Mouse (Mus musculus) C2C12 (cell line): ENCODE measurements around the gene Rraga. TPM values are rescaled to one million over a fixed set of nuclear protein-coding genes. Genes with fewer than 3 reads are reported as not detected.

Experiments used
- H3K27me3 ChIP-seq: one replicate; pipeline ENCODE4 v1.6.1; 2011; ENCODE audit not compliant: control insufficient read depth, insufficient read depth, insufficient read length
- H3K36me3 ChIP-seq: one replicate; pipeline ENCODE4 v1.6.1; 2011; ENCODE audit not compliant: control insufficient read depth, insufficient read depth
- H3K4me3 ChIP-seq: one replicate; pipeline ENCODE4 v1.5.1; 2011; ENCODE audit warnings: mild to moderate bottlenecking, control low read depth; ENCODE audit not compliant: poor library complexity, insufficient read depth, severe bottlenecking
- H3K79me2 ChIP-seq: one replicate; pipeline ENCODE4 v1.6.1; 2011; ENCODE audit not compliant: control insufficient read depth, insufficient read depth
- H3K79me3 ChIP-seq: one replicate; pipeline ENCODE4 v1.6.1; 2011; ENCODE audit warnings: low read depth, control low read depth
- H3ac ChIP-seq: one replicate; pipeline ENCODE3; 2011; ENCODE audit warnings: low read depth; ENCODE audit not compliant: control insufficient read depth, insufficient read length
- CEBPB ChIP-seq: IDR thresholded peaks from one replicate; pipeline ENCODE4 v1.6.1; 2011; ENCODE audit warnings: low read depth, mild to moderate bottlenecking, control low read depth, moderate library complexity
- CTCF ChIP-seq: IDR thresholded peaks from one replicate; pipeline ENCODE4 v1.5.1; 2011; ENCODE audit not compliant: control insufficient read depth, insufficient read depth, insufficient read length
- FOSL1 ChIP-seq: IDR thresholded peaks from one replicate; pipeline ENCODE4 v1.8.0; 2011; ENCODE audit warnings: mild to moderate bottlenecking, low read length; ENCODE audit not compliant: poor library complexity, insufficient read depth, severe bottlenecking
- MAX ChIP-seq: IDR thresholded peaks from one replicate; pipeline ENCODE4 v1.6.1; 2011; ENCODE audit warnings: mild to moderate bottlenecking, control low read depth
- MYOD1 ChIP-seq: IDR thresholded peaks from one replicate; pipeline ENCODE4 v1.6.1; 2011; ENCODE audit warnings: low read depth; ENCODE audit not compliant: control insufficient read depth, insufficient read length
- MYOG ChIP-seq: IDR thresholded peaks from one replicate; pipeline ENCODE4 v1.6.1; 2011; ENCODE audit not compliant: control insufficient read depth, insufficient read length; ENCODE audit errors: extremely low read depth
- USF1 ChIP-seq: IDR thresholded peaks from one replicate; pipeline ENCODE4 v1.6.1; 2011; ENCODE audit warnings: low read depth, mild to moderate bottlenecking, control low read depth, moderate library complexity
- polyA plus RNA-seq: library from polyadenylated mRNA; unstranded; fragments of >200 nt; fragmentation: generic; extraction: Trizol; gene quantifications from one replicate; pipeline ENCODE4 v1.2.1, GENCODE M21; 2012; ENCODE audit warnings: missing spikeins

Gene Rraga
- polyA plus RNA-seq, 1 experiment: 54.2 TPM

- no peaks in the 10 kb centered on the region for H3K79me3 ChIP-seq
- H3K79me2 ChIP-seq: no peaks in the 10 kb centered on the region
- peaks cover 26% of the 10 kb centered on the region for H3K27me3 ChIP-seq
- no peak overlapping the region for H3ac ChIP-seq
- H3K4me3 ChIP-seq: no peak overlapping the region
- TF ChIP-seq USF1 (no peak), CTCF (peak; percentile 8)
- H3K36me3 ChIP-seq: no peaks in the 10 kb centered on the region
These were observed 20.3 kb upstream of the Rraga start for GRCm38 (mm10) chr4:86555035-86555707.

GRCm38 (mm10) chr4:86557371-86557770 lies 18.1 kb upstream of the Rraga start:
- Histone ChIP-seq H3ac (no peak overlapping the region), H3K79me3 (no peaks in the 10 kb centered on the region), H3K4me3 (no peak overlapping the region), H3K36me3 (no peaks in the 10 kb centered on the region), H3K27me3 (peaks cover 17% of the 10 kb centered on the region), H3K79me2 (no peaks in the 10 kb centered on the region)
- TF ChIP-seq FOSL1 (no peak), CTCF (no peak), CEBPB (no peak), MYOD1 (no peak), MAX (no peak), MYOG (no peak), USF1 (no peak)

DNA sequence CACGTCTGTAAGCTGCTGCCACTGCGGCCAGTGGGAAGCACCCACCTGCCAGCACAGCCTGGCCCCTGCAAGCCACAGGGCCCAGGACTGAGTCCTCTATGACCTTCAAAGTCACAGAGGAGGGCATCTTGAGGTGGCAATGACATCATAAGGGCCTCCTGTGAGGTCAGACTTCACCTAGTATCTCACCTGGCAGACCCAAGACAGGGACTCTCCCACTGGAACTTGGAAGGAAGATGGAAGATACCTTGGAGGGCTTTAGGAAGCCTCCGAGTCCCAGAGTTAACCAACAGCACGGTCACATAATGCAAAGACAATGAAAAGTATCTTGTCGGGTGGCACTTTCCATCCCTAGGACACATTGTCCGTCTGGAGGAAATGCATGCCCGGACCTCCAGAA lies 17.2 kb upstream of the Rraga start, which contains the start of gene Saxo1:
TSS of gene Saxo1 (minus strand) at position 101 of the 400 bp plus-strand sequence.
- Histone ChIP-seq H3K79me3 (no peaks in the 10 kb centered on the region), H3K36me3 (no peaks in the 10 kb centered on the region), H3ac (no peak within 1 kb of the TSS), H3K4me3 (no peak within 1 kb of the TSS), H3K79me2 (no peaks in the 10 kb centered on the region), H3K27me3 (peaks cover 17% of the 10 kb centered on the region)
- TF ChIP-seq MYOG (no peak), MYOD1 (no peak), USF1 (no peak), CEBPB (no peak), FOSL1 (no peak), CTCF (no peak), MAX (no peak)

DNA sequence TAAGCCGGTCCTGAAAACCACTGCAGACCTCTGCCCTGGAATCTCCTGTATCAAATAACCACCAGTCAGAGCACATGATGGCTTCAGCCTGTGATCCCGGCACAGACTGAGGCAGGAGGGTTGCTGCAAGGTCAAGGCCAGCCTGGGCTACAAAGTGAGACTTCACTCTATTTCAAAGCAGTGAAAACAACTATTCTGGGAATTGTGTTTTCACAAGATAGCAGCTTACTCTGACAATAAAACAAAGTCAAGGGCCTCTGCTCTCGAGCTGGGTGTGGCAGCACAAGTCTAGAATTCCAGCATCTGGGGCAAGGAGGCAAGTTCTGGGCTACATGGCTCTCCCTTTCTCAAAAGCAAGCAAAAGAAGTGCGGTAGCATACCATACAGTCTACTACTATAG lies 16.5 kb upstream of the Rraga start:
- TF ChIP-seq MYOG: no peak
- TF ChIP-seq MAX: no peak
- no peak for TF ChIP-seq FOSL1
- no peak for TF ChIP-seq CTCF
- TF ChIP-seq USF1: no peak
- TF ChIP-seq CEBPB: no peak
- TF ChIP-seq MYOD1: no peak
- Histone ChIP-seq H3K27me3 (peaks cover 12% of the 10 kb centered on the region), H3K79me2 (no peaks in the 10 kb centered on the region), H3K36me3 (no peaks in the 10 kb centered on the region), H3K4me3 (no peak overlapping the region), H3ac (no peak overlapping the region), H3K79me3 (no peaks in the 10 kb centered on the region)

- H3K79me3 ChIP-seq: no peaks in the 10 kb centered on the region
- H3K4me3 ChIP-seq: no peak overlapping the region
- H3K27me3 ChIP-seq: peaks cover 12% of the 10 kb centered on the region
- no peaks in the 10 kb centered on the region for H3K36me3 ChIP-seq
- TF ChIP-seq USF1: no peak
- TF ChIP-seq CEBPB: no peak
- no peak for TF ChIP-seq FOSL1
- TF ChIP-seq MYOD1: no peak
- TF ChIP-seq MAX: no peak
- TF ChIP-seq CTCF: no peak
- TF ChIP-seq MYOG: no peak
- H3ac ChIP-seq: no peak overlapping the region
- H3K79me2 ChIP-seq: no peaks in the 10 kb centered on the region
These were observed 14.4 kb upstream of the Rraga start for GRCm38 (mm10) chr4:86561061-86561460.

GRCm38 (mm10) chr4:86574939-86575282 lies 557 bp upstream of the Rraga start:
- peaks cover 3% of the 10 kb centered on the region for H3K27me3 ChIP-seq
- H3ac ChIP-seq: peak overlapping the region; percentile 61
- peak overlapping the region; percentile 83 for H3K4me3 ChIP-seq
- peaks cover 39% of the 10 kb centered on the region for H3K79me2 ChIP-seq
- TF ChIP-seq MYOD1: no peak
- no peak for TF ChIP-seq CEBPB
- TF ChIP-seq FOSL1: no peak
- TF ChIP-seq CTCF: no peak
- no peak for TF ChIP-seq MYOG
- no peak for TF ChIP-seq MAX
- no peak for TF ChIP-seq USF1
- H3K36me3 ChIP-seq: peaks cover 20% of the 10 kb centered on the region
- peaks cover 21% of the 10 kb centered on the region for H3K79me3 ChIP-seq
